Mouse (Mus musculus) heart, embryonic 10.5 days (tissue): Measurements from ENCODE around the gene Gm10401. TPM values are rescaled to one million over a fixed set of nuclear protein-coding genes. Genes with fewer than 3 reads are reported as not detected.
"Not testable (repeated sequence)": the region's sequence is repeated elsewhere in the genome, so short reads cannot be mapped to it uniquely, and the experiment has no call there.

Source experiments
- DNase-seq: peaks from one replicate; pipeline ENCODE4 v3.0.0-alpha.2; 2017; ENCODE audit warnings: low spot score
- H3K27ac ChIP-seq: fragments of 300-500 bp; sonication (generic); 2 replicates; pipeline ENCODE4 v1.5.1; 2016; ENCODE audit warnings: mild to moderate bottlenecking
- H3K27me3 ChIP-seq: fragments of 300-500 bp; sonication (generic); 2 replicates; pipeline ENCODE4 v1.6.1; 2016; ENCODE audit warnings: mild to moderate bottlenecking; ENCODE audit not compliant: poor library complexity, insufficient read depth, severe bottlenecking
- H3K36me3 ChIP-seq: fragments of 300-500 bp; sonication (generic); 2 replicates; pipeline ENCODE4 v1.6.1; 2016; ENCODE audit warnings: mild to moderate bottlenecking, moderate library complexity
- H3K4me1 ChIP-seq: fragments of 300-500 bp; sonication (generic); 2 replicates; pipeline ENCODE4 v1.6.1; 2016; ENCODE audit warnings: mild to moderate bottlenecking
- H3K4me3 ChIP-seq: fragments of 300-500 bp; sonication (generic); 2 replicates; pipeline ENCODE4 v1.5.1; 2016; ENCODE audit warnings: mild to moderate bottlenecking, moderate library complexity
- H3K9me3 ChIP-seq: fragments of 300-500 bp; sonication (generic); 2 replicates; pipeline ENCODE4 v1.6.1; 2016; ENCODE audit warnings: mild to moderate bottlenecking, moderate library complexity
- WGBS: fragments of 180-500 bp; shearing (Covaris S2); methylation state at CpG from one replicate; pipeline ENCODE4 v1.1.7; 2016; 5-methylcytosine and 5-hydroxymethylcytosine counted together
- polyA plus RNA-seq: library from polyadenylated mRNA; unstranded; fragments of >200 nt; fragmentation: Nextera tagmentation; extraction: Ambion mirVana; gene quantifications from 2 replicates; pipeline ENCODE4 v1.2.1, GENCODE M21; 2016

Gene Gm10401
- polyA plus RNA-seq, 1 experiment from 2014 or later = 15.7 TPM

DNA sequence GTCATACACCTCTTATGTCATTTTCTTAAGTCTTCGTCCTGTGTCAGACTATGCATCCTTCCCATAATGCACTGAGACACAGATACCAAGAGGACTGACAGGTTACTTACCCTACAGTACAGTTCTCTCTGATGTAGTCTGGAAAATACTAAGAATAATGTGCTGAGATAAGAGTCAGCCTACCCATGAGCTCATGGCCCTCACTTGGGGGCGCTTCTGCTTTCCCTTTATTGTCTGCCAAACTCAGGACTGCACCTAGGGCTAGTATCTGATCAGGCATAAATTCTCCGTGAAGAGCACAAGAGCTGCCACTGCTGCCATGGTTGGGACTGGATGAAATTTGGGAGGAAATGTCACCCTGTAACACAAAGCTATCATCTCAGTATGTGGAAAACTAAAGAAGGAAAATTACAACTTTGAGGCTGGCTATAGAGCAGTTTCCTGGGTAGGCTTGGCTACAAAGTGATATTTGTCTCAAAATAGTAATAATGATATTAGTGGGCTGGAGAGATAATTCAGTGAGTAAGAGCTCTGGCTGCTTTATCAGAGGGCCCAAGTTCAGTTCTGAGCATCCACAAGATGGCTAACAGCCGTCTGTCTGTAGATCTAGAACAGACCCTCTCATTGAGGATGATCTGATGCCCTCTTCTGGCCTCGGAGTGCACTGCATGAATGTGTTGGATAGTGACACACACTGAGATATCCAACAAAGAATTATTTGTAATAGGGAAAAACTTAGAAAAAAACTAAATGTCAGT is 21.8 kb downstream of the Gm10401 start:
- 56% methylated on average over 5 of the region's 5 CpGs for WGBS
- H3K36me3 ChIP-seq = peaks cover 25% of the 10 kb centered on the region
- H3K27me3 ChIP-seq = no peaks in the 10 kb centered on the region
- H3K4me3 ChIP-seq = no peak overlapping the region
- no peaks in the 10 kb centered on the region for H3K9me3 ChIP-seq
- DNase-seq = no peak
- no peak overlapping the region for H3K27ac ChIP-seq
- H3K4me1 ChIP-seq = peaks cover 13% of the 10 kb centered on the region

GRCm38 (mm10) chr5:115074749-115075148 is 23.3 kb downstream of the Gm10401 start:
- H3K9me3 ChIP-seq = no peaks in the 10 kb centered on the region
- DNase-seq = no peak
- peaks cover 23% of the 10 kb centered on the region for H3K36me3 ChIP-seq
- WGBS = 71% methylated on average over 4 of the region's 4 CpGs
- no peak overlapping the region for H3K4me3 ChIP-seq
- H3K27ac ChIP-seq = no peak overlapping the region
- peaks cover 20% of the 10 kb centered on the region for H3K4me1 ChIP-seq
- H3K27me3 ChIP-seq = no peaks in the 10 kb centered on the region

DNA sequence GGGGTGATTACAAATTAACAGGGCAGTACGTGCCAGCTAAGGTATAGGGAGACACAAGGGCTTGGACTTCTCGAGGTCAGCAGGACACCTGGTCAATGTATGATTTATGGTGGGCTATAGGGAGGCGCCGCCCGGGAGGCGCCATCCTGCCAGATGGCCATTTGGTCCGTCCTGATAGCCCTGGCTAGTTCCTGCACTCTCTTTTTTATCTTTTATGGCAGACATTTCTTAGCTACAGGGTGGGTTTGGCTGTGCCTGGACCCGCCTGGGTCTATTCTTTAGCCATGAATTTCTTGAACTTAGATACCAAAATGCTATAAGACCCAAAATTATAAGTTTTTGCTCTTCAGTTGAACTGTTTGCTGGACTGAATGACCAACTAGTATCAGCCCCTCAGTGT is 24.8 kb downstream of the Gm10401 start:
- Histone ChIP-seq H3K36me3 (peaks cover 23% of the 10 kb centered on the region), H3K4me1 (peaks cover 29% of the 10 kb centered on the region)
- H3K27me3 ChIP-seq, DNase-seq, H3K4me3 ChIP-seq, H3K27ac ChIP-seq, H3K9me3 ChIP-seq: not testable (repeated sequence)
- 71% methylated on average over 8 of the region's 8 CpGs for WGBS

- Histone ChIP-seq H3K27me3 (no peaks in the 10 kb centered on the region), H3K27ac (peak overlapping the region; percentile 67; the same call in 1 of the 2 replicates), H3K4me3 (no peak overlapping the region), H3K4me1 (peaks cover 39% of the 10 kb centered on the region), H3K9me3 (no peaks in the 10 kb centered on the region), H3K36me3 (peaks cover 18% of the 10 kb centered on the region)
- DNase-seq = no peak
- 90% methylated on average over 7 of the region's 7 CpGs for WGBS
Observed at GRCm38 (mm10) chr5:115072143-115072542, 26.0 kb downstream of the Gm10401 start.

DNA sequence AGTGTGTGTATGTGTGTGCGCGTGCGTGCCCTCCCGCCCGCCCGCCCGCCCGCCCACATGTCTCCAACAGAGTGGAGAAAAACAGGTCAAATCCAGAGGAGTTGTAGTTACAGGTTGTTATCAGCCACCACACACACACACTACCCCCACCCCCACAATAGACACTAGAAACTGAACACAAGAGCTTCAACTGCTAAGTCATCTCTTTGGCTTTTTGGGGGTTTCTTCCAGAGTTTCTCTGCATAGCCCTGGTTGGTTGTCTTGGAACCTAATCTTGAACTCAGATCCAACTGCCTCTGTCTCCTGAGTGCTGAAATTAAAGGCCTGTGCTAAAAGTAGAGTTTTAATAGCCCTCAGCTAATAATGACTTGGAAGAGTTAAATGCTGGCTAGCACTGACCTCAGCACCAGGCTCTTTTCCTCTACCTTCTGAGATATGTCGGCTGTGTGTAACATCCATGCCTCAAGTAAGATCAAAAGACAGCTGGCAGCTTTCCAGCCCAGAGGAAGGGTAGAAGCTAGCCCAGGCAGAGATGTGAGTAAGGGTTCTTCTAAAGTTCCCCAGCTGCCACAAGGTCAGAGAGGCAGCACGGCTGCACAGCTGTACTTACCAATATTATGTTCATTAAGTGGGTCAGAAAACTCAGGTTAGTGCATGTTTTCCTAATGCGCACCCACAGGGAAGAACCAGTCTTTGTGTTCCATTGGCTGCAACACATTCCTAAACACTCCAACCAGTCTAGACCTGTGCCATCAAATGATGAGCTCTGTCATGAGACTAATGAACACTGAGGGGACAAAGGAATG is 26.8 kb downstream of the Gm10401 start:
- DNase-seq = peak; percentile 84
- Histone ChIP-seq H3K4me3 (no peak overlapping the region), H3K27ac (peak overlapping the region; percentile 67; the same call in 1 of the 2 replicates), H3K27me3 (no peaks in the 10 kb centered on the region), H3K36me3 (peaks cover 15% of the 10 kb centered on the region), H3K4me1 (peaks cover 46% of the 10 kb centered on the region), H3K9me3 (no peaks in the 10 kb centered on the region)
- 75% methylated on average over 11 of the region's 11 CpGs for WGBS

DNA sequence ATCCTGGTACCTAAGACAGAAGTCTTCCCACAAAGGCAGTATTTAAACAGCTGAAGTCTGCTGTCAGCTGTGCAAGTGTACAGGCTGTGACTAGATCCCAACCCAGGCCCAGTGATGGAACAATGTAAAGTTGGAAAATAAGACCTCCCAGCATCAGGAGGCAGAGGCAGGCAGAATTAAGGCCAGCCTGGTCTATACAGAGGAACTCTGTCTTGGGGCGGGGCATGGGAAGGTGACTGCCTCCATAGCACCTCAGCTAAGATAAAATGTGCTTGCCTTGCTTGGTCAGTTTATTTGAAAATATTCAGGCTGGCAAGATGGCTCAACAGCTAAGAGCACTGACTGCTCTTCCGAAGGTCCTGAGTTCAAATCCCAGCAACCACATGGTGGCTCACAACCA is 27.6 kb downstream of the Gm10401 start:
- DNase-seq = no peak

DNA sequence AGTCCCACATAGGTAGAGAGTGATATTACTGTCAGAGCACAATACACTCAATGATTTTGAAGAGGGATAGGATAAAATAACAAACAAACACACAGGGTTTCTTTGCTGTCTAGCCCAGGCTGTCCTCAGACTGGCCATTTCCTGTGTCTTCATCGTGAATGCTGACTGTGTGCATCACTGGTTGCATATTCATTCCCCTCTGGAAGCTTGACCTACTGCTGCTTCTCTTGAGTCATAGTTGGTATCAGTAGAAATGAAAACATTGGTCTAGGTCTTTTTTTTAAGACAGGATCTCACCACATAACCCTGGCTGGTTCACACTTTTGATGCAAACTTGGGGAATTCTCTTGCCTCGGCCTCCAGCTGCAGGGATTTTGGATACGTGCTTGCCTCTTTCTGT is 28.5 kb downstream of the Gm10401 start:
- H3K4me1 ChIP-seq = peaks cover 56% of the 10 kb centered on the region
- no peaks in the 10 kb centered on the region for H3K9me3 ChIP-seq
- H3K27me3 ChIP-seq = no peaks in the 10 kb centered on the region
- no peak overlapping the region for H3K4me3 ChIP-seq
- no peak for DNase-seq
- no peak overlapping the region for H3K27ac ChIP-seq
- 85% methylated on average over 3 of the region's 3 CpGs for WGBS
- 0 out of 2 replicates have a peak, but pooled peaks cover 1% of the 10 kb centered on the region for H3K36me3 ChIP-seq

More for the DNA sequence above, 27.6 kb downstream of the Gm10401 start:
- H3K36me3 ChIP-seq = peaks cover 10% of the 10 kb centered on the region
- no peaks in the 10 kb centered on the region for H3K27me3 ChIP-seq
- no peaks in the 10 kb centered on the region for H3K9me3 ChIP-seq
- peaks cover 55% of the 10 kb centered on the region for H3K4me1 ChIP-seq
- no peak overlapping the region for H3K4me3 ChIP-seq
- H3K27ac ChIP-seq = 0 out of 2 replicates have a peak overlapping the region, but pooled peaks have one; percentile 22
- 91% methylated on average over 2 of the region's 2 CpGs for WGBS

DNA sequence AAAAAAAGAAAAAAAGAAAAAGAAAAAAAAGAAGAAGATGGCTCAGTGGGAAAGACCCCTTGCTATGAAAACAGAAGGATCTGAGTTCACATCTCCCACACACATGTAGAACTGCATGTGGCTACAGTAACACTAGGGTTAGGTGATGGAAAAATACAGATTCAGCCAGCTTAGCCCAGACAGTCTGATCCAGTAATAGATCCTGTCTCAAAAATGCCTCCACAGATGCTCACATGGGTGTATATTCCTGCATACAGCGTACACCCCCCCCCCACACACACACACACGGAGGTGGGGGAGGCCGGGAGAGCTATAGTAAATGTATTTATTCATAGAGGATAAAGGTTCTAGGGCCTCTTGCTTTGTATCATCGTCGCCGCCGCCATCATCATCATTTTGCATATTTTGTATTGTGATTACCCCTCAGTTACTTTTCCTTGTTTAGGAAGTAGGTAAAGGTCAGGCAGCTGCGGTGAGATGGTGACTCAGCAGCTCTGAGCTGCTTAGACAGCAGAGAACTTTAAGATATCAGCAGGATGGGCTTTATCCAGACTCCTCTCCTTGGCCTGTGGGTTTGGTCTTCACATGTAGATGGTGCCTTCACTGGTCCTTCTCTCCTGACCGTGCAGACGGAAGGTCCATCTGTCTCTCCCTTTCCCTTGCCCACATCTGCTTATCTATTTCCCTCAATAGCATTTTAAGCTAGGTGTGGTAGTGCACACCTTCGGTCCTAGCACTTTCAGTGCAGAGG is 29.2 kb downstream of the Gm10401 start:
- 85% methylated on average over 11 of the region's 11 CpGs for WGBS
- DNase-seq = no peak
- Histone ChIP-seq H3K36me3 (peaks cover 4% of the 10 kb centered on the region; the same call in 1 of the 2 replicates), H3K4me3 (no peak overlapping the region), H3K27me3 (no peaks in the 10 kb centered on the region), H3K4me1 (peaks cover 56% of the 10 kb centered on the region), H3K27ac (peak overlapping the region; percentile 25; the same call in 1 of the 2 replicates), H3K9me3 (no peaks in the 10 kb centered on the region)

GRCm38 (mm10) chr5:115066245-115066644 is 31.9 kb downstream of the Gm10401 start:
- H3K4me1 ChIP-seq = peaks cover 43% of the 10 kb centered on the region

GRCm38 (mm10) chr5:115063391-115063790 is 34.7 kb downstream of the Gm10401 start:
- Histone ChIP-seq H3K9me3 (no peaks in the 10 kb centered on the region), H3K4me1 (peaks cover 46% of the 10 kb centered on the region), H3K36me3 (peaks cover 18% of the 10 kb centered on the region), H3K27ac (no peak overlapping the region), H3K4me3 (no peak overlapping the region), H3K27me3 (no peaks in the 10 kb centered on the region)
- WGBS = 92% methylated on average over 7 of the region's 7 CpGs
- DNase-seq = no peak

More at GRCm38 (mm10) chr5:115066245-115066644, 31.9 kb downstream of the Gm10401 start:
- H3K9me3 ChIP-seq = no peaks in the 10 kb centered on the region
- 52% methylated on average over 4 of the region's 4 CpGs for WGBS
- no peaks in the 10 kb centered on the region for H3K27me3 ChIP-seq
- H3K27ac ChIP-seq = no peak overlapping the region
- H3K36me3 ChIP-seq = peaks cover 18% of the 10 kb centered on the region
- H3K4me3 ChIP-seq = no peak overlapping the region
- no peak for DNase-seq

GRCm38 (mm10) chr5:115062566-115062965 is 35.5 kb downstream of the Gm10401 start:
- no peak overlapping the region for H3K27ac ChIP-seq
- no peak for DNase-seq
- peaks cover 18% of the 10 kb centered on the region for H3K36me3 ChIP-seq
- H3K4me3 ChIP-seq = no peak overlapping the region
- H3K4me1 ChIP-seq = peaks cover 39% of the 10 kb centered on the region
- WGBS = 80% methylated on average over 1 of the region's 1 CpGs
- no peaks in the 10 kb centered on the region for H3K27me3 ChIP-seq
- H3K9me3 ChIP-seq = no peaks in the 10 kb centered on the region

DNA sequence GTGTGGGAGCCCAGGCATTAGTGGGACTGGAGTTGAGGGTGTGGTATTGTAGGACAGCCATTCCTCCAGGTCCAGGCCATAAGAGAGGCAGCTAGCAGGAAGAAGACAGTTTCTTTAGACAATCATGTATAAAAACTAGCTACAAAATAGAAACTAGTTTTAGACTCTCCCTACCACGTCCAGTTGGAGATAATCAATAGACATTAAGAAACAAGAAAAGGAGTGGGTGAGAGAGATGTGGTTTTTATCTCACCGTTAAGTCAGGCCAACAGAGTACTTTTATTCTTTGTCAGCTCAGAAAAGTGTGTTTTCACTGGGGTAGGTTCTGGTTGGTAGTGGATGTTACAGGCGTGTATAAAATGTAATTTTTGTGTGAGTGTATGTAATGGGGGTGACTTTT is 37.1 kb downstream of the Gm10401 start:
- Histone ChIP-seq H3K27ac (no peak overlapping the region), H3K4me3 (no peak overlapping the region), H3K36me3 (peaks cover 21% of the 10 kb centered on the region), H3K9me3 (no peaks in the 10 kb centered on the region), H3K4me1 (peaks cover 26% of the 10 kb centered on the region), H3K27me3 (no peaks in the 10 kb centered on the region)
- DNase-seq = no peak
- 80% methylated on average over 3 of the region's 3 CpGs for WGBS
